Comparison of ENCODE assay signal across 8 mouse cellular contexts in the genomic region with DNA sequence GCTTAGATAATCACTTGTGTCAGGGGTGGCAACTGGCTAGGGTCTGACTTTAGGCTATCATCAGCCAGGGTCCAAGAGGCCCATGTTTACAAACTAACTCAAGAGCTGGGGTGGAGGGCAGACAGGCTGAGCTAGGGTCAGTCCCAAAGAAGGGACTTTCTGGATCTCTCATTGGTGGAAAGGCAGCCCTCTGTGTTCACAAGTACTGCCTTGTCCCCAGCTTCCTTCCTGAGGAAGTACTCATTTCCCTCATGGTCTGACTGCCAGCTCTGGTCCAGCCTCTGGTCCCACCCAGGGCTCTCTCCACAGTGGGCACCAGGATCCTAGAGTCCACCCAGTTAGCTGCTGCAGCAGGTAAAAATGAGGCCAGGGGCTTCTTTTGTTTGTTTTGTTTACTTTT. TPM values are rescaled to one million over a fixed set of nuclear protein-coding genes. Genes with fewer than 3 reads are reported as not detected.
DNase-seq lines count a peak whose midpoint lies in the region; ATAC-seq and TF ChIP-seq lines count a peak whose summit lies in the region.

No protein-coding gene starts in this region.

- H3K4me3 ChIP-seq in forebrain, embryonic 11.5 days (ENCODE audit: low read depth, low read length): no peak overlapping the region
- no peak overlapping the region for H3K4me3 ChIP-seq in forebrain, embryonic 14.5 days (ENCODE audit: low read depth, low read length)
- H3K4me3 ChIP-seq in embryonic facial prominence, embryonic 14.5 days (ENCODE audit: low read depth, low read length): no peak overlapping the region
- H3K4me3 ChIP-seq in intestine, postnatal 0 days (ENCODE audit: low read depth, low read length): no peak overlapping the region

- DNase-seq in forebrain, embryonic 11.5 days (ENCODE audit: low spot score): no peak
- DNase-seq in forebrain, embryonic 14.5 days (ENCODE audit: low spot score): no peak
- DNase-seq in embryonic facial prominence, embryonic 14.5 days (ENCODE audit: low spot score): peak; percentile 37
- DNase-seq in lung, adult 18-20 months: peak; percentile 67 to 79
- DNase-seq in testis, postnatal 14 days (ENCODE audit: low spot score): no peak
- DNase-seq in embryo, embryonic 10 days (ENCODE audit: low spot score): no peak
- no peak for DNase-seq in adipocyte (ENCODE audit: low spot score)

- peaks cover 4% of the 10 kb centered on the region; the same call in 1 of the 2 replicates for H3K36me3 ChIP-seq in forebrain, embryonic 11.5 days (ENCODE audit: control insufficient read depth, insufficient read depth, low read length)
- H3K36me3 ChIP-seq in forebrain, embryonic 14.5 days (ENCODE audit: control insufficient read depth, insufficient read depth, low read length): peaks cover 50% of the 10 kb centered on the region
- H3K36me3 ChIP-seq in embryonic facial prominence, embryonic 14.5 days (ENCODE audit: control insufficient read depth, insufficient read depth, low read length): peaks cover 73% of the 10 kb centered on the region
- peaks cover 59% of the 10 kb centered on the region for H3K36me3 ChIP-seq in intestine, postnatal 0 days (ENCODE audit: control insufficient read depth, insufficient read depth)

- no peaks in the 10 kb centered on the region for H3K4me1 ChIP-seq in forebrain, embryonic 11.5 days (replicated peaks; ENCODE audit: control insufficient read depth, insufficient read depth, low read length)
- H3K4me1 ChIP-seq in forebrain, embryonic 14.5 days (ENCODE audit: control insufficient read depth, insufficient read depth, low read length): no peaks in the 10 kb centered on the region
- H3K4me1 ChIP-seq in embryonic facial prominence, embryonic 14.5 days (ENCODE audit: control insufficient read depth, insufficient read depth, low read length): no peaks in the 10 kb centered on the region
- no peaks in the 10 kb centered on the region for H3K4me1 ChIP-seq in intestine, postnatal 0 days (replicated peaks; ENCODE audit: control insufficient read depth, insufficient read depth, low read length)

- no peak overlapping the region for H3K9ac ChIP-seq in forebrain, embryonic 11.5 days (ENCODE audit: low read length)
- H3K9ac ChIP-seq in forebrain, embryonic 14.5 days (ENCODE audit: low read length): no peak overlapping the region
- no peak overlapping the region for H3K9ac ChIP-seq in embryonic facial prominence, embryonic 14.5 days (ENCODE audit: low read depth, low read length)
- no peak overlapping the region for H3K9ac ChIP-seq in intestine, postnatal 0 days (ENCODE audit: low read depth, low read length)

- TF ChIP-seq CTCF in intestine, postnatal 0 days (IDR thresholded peaks at IDR 0.05; ENCODE audit: low read depth): no peak

- H3K27me3 ChIP-seq in forebrain, embryonic 11.5 days (ENCODE audit: control insufficient read depth, insufficient read depth, low read length): no peaks in the 10 kb centered on the region
- H3K27me3 ChIP-seq in forebrain, embryonic 14.5 days (replicated peaks; ENCODE audit: control insufficient read depth, insufficient read depth, low read length): no peaks in the 10 kb centered on the region
- no peaks in the 10 kb centered on the region for H3K27me3 ChIP-seq in embryonic facial prominence, embryonic 14.5 days (replicated peaks; ENCODE audit: control insufficient read depth, insufficient read depth, low read length)
- no peaks in the 10 kb centered on the region for H3K27me3 ChIP-seq in intestine, postnatal 0 days (replicated peaks; ENCODE audit: control insufficient read depth, insufficient read depth, low read length)

- H3K27ac ChIP-seq in forebrain, embryonic 11.5 days (ENCODE audit: low read depth, low read length): peak overlapping the region; percentile 20; the same call in 1 of the 2 replicates
- no peak overlapping the region for H3K27ac ChIP-seq in forebrain, embryonic 14.5 days (ENCODE audit: low read depth, low read length)
- peak overlapping the region; percentile 40; the same call in 1 of the 2 replicates for H3K27ac ChIP-seq in embryonic facial prominence, embryonic 14.5 days (replicated peaks; ENCODE audit: low read depth, low read length)
- peak overlapping the region; percentile 64; the same call in 1 of the 2 replicates for H3K27ac ChIP-seq in intestine, postnatal 0 days (ENCODE audit: low read depth, low read length)

- H3K4me2 ChIP-seq in forebrain, embryonic 11.5 days (ENCODE audit: low read depth, low read length, severe bottlenecking): no peak overlapping the region
- H3K4me2 ChIP-seq in forebrain, embryonic 14.5 days (ENCODE audit: low read length): no peak overlapping the region
- no peak overlapping the region for H3K4me2 ChIP-seq in embryonic facial prominence, embryonic 14.5 days (ENCODE audit: low read depth, low read length)
- no peak overlapping the region for H3K4me2 ChIP-seq in intestine, postnatal 0 days (replicated peaks; ENCODE audit: low read depth)

- no peaks in the 10 kb centered on the region for H3K9me3 ChIP-seq in forebrain, embryonic 11.5 days (ENCODE audit: control insufficient read depth, low read length)
- no peaks in the 10 kb centered on the region for H3K9me3 ChIP-seq in forebrain, embryonic 14.5 days (replicated peaks; ENCODE audit: control insufficient read depth, low read length)
- no peaks in the 10 kb centered on the region for H3K9me3 ChIP-seq in embryonic facial prominence, embryonic 14.5 days (ENCODE audit: control insufficient read depth, low read length)
- H3K9me3 ChIP-seq in intestine, postnatal 0 days (ENCODE audit: control insufficient read depth): no peaks in the 10 kb centered on the region

- ATAC-seq in forebrain, embryonic 11.5 days (replicated peaks; ENCODE audit: low FRiP score): no peak
- no peak for ATAC-seq in forebrain, embryonic 14.5 days
- no peak for ATAC-seq in embryonic facial prominence, embryonic 14.5 days (ENCODE audit: low read depth)
- ATAC-seq in intestine, postnatal 0 days: no peak

RNA-seq across cellular contexts. Expression of a gene that starts 60.0 kb away (rescaled TPM):
- polyA plus RNA-seq in forebrain, embryonic 11.5 days (2014; fragmentation: Nextera tagmentation; extraction: Ambion mirVana): 214 and 239 TPM in 2 replicates
- 111 and 122 TPM in 2 replicates for polyA plus RNA-seq in forebrain, embryonic 14.5 days (2014; fragmentation: Nextera tagmentation; extraction: Ambion mirVana)
- 141 and 168 TPM in 2 replicates for polyA plus RNA-seq in embryonic facial prominence, embryonic 14.5 days (2014; fragmentation: Nextera tagmentation; extraction: Ambion mirVana)
- polyA plus RNA-seq in intestine, postnatal 0 days (2015; fragmentation: Nextera tagmentation; extraction: Ambion mirVana): 53.4 and 62.6 TPM in 2 replicates

Comparison
In these comparisons a context has a peak if more than half of its experiments do, and no peak if none do; other contexts are left out.
1. DNase-seq: peak in embryonic facial prominence, embryonic 14.5 days (single experiment) and lung, adult 18-20 months (2 of 2); none in forebrain, embryonic 11.5 days (single experiment), forebrain, embryonic 14.5 days (single experiment), testis, postnatal 14 days (single experiment), embryo, embryonic 10 days (single experiment) and adipocyte (single experiment).